Mouse (Mus musculus) left cerebral cortex, adult 9 months (tissue): Measurements from ENCODE around the gene Fam166a.
"Not testable (repeated sequence)": the region's sequence is repeated elsewhere in the genome, so short reads cannot be mapped to it uniquely, and the experiment has no call there.

Source experiments
- DNase-seq, 2 experiments: peaks; one replicate each; pipeline ENCODE4 v3.0.0; 2022; ENCODE audit warnings: low spot score in 2 of 2

Gene Fam166a

GRCm38 (mm10) chr2:25242101-25242506 is 23.6 kb downstream of the Fam166a start, which contains the start of the genes Rnf208 and Cysrt1:
Gene Rnf208, plus strand, starts transcription at chr2:25242255.
Gene Cysrt1, minus strand, starts transcription at chr2:25242452.
- no peak for DNase-seq

DNA sequence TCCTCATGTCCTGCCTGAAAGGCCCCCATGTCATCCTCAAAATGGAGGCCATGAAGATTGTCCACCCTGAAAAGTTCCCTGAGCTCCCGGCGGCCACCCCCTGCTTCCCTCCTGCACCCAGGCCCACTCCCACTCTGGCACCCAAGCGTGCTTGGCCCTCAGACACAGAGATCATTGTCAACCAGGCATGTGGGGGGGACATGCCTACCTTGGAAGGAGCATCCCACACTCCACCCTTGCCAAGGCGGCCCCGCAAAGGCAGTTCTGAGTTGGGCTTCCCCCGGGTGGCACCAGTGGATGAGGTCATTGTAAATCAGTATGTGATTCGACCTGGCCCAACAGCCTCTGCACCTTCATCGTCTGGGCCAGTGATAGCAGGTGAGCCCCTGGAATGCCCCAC is 24.8 kb downstream of the Fam166a start:
- no peak for DNase-seq

GRCm38 (mm10) chr2:25244144-25244543 is 25.6 kb downstream of the Fam166a start:
- DNase-seq = no peak

DNA sequence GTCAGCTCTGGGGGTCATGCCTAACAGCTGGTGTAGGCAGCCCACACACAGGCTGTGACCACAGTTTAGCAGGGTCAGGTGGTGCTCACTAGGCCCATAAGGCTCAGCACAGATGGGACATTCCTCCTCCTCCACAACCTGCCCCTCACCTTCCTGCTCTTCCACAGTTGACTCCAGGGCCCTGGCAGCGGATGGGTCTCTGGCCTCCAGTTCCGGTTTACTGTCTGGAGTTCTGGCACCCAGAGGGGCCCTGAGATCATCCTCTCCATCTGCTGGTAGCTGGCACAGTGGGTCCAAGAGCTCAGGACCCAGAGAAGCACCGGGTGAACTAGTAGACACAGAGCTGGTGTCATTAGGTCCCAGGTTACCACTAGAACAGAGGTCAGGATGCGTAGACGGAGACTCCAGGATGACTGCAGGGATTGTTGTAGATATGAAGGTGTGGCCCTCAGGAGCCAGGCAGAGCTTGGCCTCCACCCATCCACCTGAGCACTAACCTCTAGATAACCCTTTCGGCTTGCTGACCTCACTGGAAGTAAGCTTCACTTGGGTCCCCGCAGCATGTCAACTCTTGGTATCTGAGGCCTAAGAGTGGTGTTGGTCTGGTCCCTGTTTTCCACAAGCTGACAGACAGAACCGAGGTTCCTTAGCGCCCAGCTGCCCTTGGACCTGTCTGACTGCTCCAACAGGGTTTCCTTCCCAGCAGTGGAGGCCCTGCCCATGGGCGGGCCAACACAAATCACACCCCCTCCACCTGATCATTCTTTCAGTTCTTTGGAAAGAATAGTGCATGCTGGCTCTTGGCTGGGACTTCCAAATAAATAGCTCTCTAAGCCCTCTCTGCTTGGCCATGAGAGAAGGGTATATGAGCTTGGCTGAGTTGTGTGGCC is 27.9 kb downstream of the Fam166a start, which contains the start of gene AL732309.1:
Gene AL732309.1, minus strand, starts transcription at position 681 of the 890 bp plus-strand sequence.
- no peak for DNase-seq

DNA sequence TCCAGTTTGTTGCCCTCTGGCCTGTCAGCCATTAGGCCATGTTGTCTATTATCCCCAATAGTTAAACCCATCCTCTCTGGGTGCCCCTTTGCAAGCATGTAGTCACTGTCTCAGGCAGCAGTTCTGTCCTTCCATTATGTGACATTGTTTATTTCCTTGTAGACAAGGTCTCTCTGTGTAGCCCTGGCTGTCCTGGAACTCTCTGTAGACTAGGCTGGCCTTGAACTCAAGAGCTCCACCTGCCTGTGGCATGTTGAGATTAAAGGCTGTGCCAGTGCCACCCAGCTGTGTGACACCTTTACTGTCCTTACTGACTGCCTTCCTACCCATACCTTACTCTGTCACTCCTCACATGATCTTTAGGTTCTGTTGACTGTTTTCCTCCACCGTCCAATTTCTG is 33.8 kb downstream of the Fam166a start:
- DNase-seq = no peak

DNA sequence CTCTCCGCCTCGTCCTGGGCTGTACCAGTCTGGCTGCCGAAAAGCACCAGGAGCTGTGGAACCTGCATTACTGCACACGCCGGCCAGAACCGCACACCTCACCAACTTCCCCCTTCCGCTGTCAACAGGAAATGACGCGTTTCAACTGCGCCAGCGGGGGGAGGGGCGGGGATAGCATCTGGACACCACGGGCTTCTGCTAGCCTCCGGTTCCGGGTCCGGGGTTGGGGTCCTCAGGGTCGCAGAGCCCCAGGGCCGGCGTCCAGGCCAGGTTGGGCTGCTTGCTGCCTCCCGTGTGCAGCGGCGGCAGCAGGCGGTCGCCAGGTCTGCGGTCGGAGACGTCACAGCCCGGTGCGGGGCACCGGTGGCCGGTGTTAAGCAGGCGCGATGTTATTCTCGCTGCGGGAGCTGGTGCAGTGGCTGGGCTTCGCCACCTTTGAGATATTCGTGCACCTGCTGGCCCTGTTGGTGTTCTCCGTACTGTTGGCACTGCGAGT is 36.8 kb downstream of the Fam166a start, which contains the start of gene Tmem203:
Gene Tmem203, plus strand, starts transcription at position 156 of the 496 bp plus-strand sequence.
- peak in 1 of 2 experiments; percentile 81 for DNase-seq

DNA sequence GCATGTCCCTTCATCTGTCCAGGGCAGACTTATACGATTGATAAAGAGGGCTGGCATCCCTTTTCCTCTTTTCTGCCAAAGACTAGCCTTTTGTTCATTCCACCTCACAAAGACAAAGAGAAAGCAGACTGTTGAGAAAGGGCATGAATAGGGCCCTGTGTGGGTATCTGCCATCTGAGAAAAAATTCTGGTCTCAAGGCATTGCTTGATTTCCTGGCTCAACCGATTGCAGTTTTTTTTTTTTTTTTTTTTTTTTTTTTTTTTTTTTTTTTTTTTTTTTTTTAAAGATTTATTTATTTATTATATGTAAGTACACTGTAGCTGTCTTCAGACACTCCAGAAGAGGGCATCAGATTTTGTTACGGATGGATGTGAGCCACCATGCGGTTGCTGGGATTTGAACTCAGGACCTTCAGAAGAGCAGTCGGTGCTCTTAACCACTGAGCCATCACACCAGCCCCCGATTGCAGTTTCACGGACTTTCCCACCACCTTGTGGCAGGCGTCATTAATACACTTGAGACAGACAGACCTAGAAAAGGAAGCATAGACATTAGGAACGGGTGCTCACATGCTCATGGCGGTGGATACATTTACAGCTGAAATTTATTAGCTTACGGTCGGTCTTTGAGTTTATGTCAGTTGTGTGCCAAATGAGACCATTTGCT is 38.0 kb downstream of the Fam166a start:
- not testable (repeated sequence) for DNase-seq

DNA sequence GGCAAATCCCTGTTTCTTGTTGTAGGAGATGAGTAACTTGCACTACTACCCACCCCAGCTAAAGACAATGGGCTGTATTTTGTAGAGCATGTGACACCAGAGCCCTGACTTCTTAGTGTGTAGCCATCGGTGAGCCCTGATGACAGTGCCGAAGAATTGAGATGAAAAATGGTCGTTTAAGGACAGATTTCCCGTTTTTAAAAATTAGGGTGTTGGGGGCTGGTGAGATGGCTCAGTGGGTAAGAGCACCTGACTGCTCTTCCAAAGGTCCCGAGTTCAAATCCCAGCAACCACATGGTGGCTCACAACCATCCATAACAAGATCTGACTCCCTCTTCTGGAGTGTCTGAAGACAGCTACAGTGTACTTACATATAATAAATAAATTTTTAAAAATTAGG is 38.7 kb downstream of the Fam166a start:
- DNase-seq = not testable (repeated sequence)

GRCm38 (mm10) chr2:25258887-25259286 is 40.3 kb downstream of the Fam166a start:
- no peak for DNase-seq

- DNase-seq = peak in 1 of 2 experiments; percentile 59
These were observed 43.3 kb downstream of the Fam166a start for GRCm38 (mm10) chr2:25261870-25262269.

DNA sequence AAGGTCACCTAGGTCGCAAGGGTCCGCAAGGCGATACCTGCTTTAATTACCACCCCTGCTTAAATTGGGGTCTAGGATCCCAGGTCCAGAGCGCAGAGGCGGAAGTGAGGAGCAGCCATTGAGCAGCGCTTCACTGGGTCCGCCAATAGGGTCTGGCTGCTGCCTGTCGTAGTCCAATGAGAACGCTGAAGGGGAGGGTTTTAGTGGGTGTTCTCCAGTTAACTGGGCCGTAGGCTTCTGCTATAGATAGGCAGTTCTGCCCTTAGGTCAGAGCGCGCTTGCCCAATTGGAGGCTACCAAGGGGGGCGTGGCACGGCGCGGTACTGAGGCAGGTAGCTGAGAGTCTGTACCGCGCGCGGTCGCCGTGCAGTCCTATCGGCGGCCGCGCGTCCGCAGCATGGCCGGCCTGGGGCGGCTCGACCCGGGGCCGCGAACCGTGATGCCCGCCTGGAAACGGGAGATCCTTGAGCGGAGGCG is 43.8 kb downstream of the Fam166a start, which contains the start of gene Tprn:
Gene Tprn, plus strand, starts transcription at position 328 of the 477 bp plus-strand sequence.
- DNase-seq = peak; percentile 97

DNA sequence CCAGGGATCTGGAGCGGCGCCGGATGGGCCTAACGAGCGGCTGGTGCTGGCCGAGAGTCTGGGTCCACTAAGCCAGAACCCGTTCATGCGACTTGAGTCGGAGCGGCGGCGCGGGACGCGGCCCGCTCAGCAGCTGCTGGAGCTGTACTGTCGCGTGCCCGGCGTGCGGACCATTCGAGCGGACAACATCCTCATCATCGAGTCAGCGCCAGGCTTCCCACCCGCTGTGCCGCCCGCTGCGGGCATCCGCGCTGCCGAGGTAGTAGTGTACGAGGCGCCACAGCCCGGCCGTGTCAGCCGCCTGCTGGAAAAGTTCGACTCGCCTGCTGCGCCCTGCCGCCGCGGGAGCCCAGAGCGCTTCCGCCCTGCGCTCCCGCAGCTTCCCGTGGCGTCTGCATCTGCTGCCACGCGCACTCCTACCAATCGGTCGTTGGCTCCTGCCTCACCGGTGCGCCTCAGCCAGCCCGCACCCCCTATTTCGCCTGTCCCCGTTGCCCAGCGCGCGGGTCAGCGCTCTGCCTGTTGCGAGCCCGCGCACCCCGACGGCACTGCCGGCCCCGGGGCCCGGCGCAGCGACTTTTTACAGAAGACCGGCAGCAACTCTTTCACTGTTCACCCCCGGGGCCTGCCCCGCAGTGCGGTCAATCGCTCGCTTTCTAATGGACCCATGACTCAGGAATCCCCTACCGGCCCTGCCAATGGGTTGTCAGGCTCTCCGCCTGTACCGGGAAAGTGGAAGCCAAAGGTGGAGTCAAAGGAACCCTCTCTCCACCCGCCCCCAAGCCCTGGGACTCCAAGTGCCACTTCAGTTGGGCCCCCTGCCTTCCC is 44.5 kb downstream of the Fam166a start:
- DNase-seq = no peak

DNA sequence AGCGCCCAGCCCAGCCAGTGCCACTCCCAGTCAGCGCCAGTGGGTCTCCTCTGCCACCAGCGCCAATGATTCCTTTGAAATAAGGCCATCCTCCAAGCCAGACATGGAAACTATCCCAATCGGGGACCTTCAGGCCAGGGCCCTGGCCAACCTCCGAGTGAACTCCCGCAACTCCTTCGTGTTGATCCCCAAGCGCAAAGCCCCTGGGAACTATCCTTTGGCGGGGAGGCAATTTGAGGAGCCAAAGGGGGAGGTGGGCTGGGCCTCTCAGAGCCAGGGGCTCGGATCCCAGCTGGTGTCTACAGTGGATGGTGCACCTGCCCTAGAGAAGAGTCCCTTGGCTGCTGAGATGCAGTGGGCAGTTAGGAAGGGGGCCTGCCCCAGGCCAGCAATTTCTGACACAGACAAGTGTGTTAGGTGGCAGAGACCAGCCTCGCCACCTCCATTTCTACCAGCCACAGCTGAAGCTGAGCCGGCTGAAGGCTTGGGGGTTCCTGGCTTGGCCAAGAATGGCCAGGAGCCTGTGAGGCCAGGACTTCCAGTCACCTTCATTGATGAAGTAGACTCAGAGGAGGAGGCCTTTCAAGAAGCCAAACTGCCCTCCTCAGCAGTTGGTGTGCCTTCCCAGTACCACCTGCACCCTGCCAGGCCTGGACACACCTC is 45.2 kb downstream of the Fam166a start:
- no peak for DNase-seq

- DNase-seq = no peak
These were observed 45.7 kb downstream of the Fam166a start for GRCm38 (mm10) chr2:25264286-25264660.

DNA sequence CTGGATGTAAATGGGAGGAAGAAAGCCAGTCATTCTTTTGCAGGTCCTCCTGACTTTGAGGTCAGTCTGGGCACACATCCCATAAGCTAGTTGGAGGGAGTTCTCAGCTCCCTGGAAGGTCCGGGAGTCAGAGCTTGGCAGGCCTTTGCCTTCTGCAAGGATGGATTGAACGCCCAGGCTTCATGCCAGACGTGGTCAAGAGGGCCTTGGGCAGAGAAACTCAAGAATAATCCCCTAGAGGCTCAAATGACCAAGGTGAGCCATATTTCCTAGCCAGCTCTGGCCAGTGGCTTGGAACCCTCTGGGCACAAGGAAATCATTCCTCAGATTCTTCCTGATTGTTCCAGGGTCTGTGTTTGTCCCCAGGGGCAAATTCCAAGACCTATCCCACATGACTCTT is 46.3 kb downstream of the Fam166a start:
- DNase-seq = no peak

DNA sequence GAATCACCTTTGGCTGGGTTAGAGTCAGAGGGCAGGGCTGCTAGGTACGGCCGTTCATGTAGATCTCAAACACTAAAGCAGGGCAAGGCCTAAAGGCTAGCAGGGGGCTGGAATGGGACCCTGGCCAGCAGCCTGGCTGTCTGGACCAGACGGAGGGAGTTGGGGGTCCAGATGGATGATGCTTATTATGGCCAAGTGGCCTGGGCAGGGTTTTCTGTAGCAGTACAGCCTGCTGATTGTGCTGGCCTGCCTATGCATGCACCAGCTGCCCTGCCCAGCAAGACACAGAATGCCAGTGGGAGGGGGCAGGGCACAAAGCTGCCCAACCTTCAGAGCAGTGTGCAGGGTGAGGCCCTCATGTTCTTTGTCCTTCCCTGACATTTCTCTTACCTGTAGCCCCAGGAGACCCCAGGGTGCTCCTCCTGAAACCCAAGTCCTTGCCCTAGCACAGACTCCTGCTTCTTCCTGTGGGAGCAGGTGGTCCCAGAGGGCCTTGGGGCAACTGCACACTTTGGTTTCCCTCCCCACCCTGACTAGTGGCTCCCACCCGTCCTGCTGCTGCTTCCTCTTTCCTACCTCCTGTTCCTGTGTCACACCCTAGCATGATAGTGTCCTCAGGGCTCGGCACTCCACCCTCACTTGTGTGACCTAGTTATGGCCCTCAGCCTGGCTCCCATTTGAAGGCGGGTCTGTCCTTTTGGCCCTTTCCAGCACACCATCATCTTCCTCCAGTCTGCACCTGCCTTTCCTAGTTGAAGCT is 47.5 kb downstream of the Fam166a start:
- no peak for DNase-seq

GRCm38 (mm10) chr2:25266720-25267119 is 48.2 kb downstream of the Fam166a start:
- DNase-seq = peak in 1 of 2 experiments; percentile 76

- no peak for DNase-seq
These were observed 48.7 kb downstream of the Fam166a start for GRCm38 (mm10) chr2:25267241-25267640.

- DNase-seq = no peak
These were observed 49.3 kb downstream of the Fam166a start for GRCm38 (mm10) chr2:25267746-25268309.
